Mouse (Mus musculus) urinary bladder, postnatal 14 days (tissue): ENCODE data around the gene Kif1c.
"Not testable (repeated sequence)": the region's sequence is repeated elsewhere in the genome, so short reads cannot be mapped to it uniquely, and the experiment has no call there.

Source experiments
- DNase-seq: peaks from one replicate; pipeline ENCODE4 v3.0.0; 2021; ENCODE audit warnings: low spot score

Gene Kif1c

GRCm38 (mm10) chr11:70742581-70743459 is 42.5 kb downstream of the Kif1c start:
- DNase-seq, result no peak

GRCm38 (mm10) chr11:70745636-70746035 is 45.3 kb downstream of the Kif1c start:
- no peak for DNase-seq

GRCm38 (mm10) chr11:70747876-70748545 is 47.7 kb downstream of the Kif1c start:
- peak; percentile 33 for DNase-seq

GRCm38 (mm10) chr11:70752337-70753017 is 52.1 kb downstream of the Kif1c start:
- DNase-seq, result peak; percentile 2

- DNase-seq, result no peak
Measured at GRCm38 (mm10) chr11:70753146-70753545, 52.8 kb downstream of the Kif1c start.

GRCm38 (mm10) chr11:70754476-70754875 is 54.1 kb downstream of the Kif1c start:
- DNase-seq, result no peak

- DNase-seq, result peak; percentile 4
Measured at GRCm38 (mm10) chr11:70754958-70755357, 54.6 kb downstream of the Kif1c start.

- DNase-seq, result peak; percentile 88
Measured at GRCm38 (mm10) chr11:70755645-70756044, 55.3 kb downstream of the Kif1c start.

GRCm38 (mm10) chr11:70760446-70760845 is 60.1 kb downstream of the Kif1c start:
- not testable (repeated sequence) for DNase-seq

- DNase-seq, result no peak
Measured at GRCm38 (mm10) chr11:70762641-70763040, 62.3 kb downstream of the Kif1c start.

- DNase-seq, result no peak
Measured at GRCm38 (mm10) chr11:70763582-70763935, 63.2 kb downstream of the Kif1c start.

- peak; percentile 80 for DNase-seq
Measured at GRCm38 (mm10) chr11:70763936-70764808, 63.8 kb downstream of the Kif1c start, which contains the start of gene Zfp3. TSS of gene Zfp3 (plus strand) at chr11:70764209.

- peak; percentile 46 for DNase-seq
Measured at GRCm38 (mm10) chr11:70765776-70766445, 65.6 kb downstream of the Kif1c start.

GRCm38 (mm10) chr11:70770804-70771203 is 70.5 kb downstream of the Kif1c start:
- no peak for DNase-seq

- peak; percentile 64 for DNase-seq
Measured at GRCm38 (mm10) chr11:70776830-70777571, 76.7 kb downstream of the Kif1c start.

GRCm38 (mm10) chr11:70777634-70778033 is 77.3 kb downstream of the Kif1c start:
- DNase-seq, result no peak

- not testable (repeated sequence) for DNase-seq
Measured at GRCm38 (mm10) chr11:70778058-70778457, 77.7 kb downstream of the Kif1c start.
